Mouse (Mus musculus) thymus, postnatal 36 days (tissue): Measurements from ENCODE around the gene Vav2.

ENCODE experiments used
- DNase-seq, 2 experiments: peaks; one replicate each; pipeline ENCODE4 v3.0.0; 2022; ENCODE audit warnings: mixed read lengths in 2 of 2

The Vav2 gene

DNA sequence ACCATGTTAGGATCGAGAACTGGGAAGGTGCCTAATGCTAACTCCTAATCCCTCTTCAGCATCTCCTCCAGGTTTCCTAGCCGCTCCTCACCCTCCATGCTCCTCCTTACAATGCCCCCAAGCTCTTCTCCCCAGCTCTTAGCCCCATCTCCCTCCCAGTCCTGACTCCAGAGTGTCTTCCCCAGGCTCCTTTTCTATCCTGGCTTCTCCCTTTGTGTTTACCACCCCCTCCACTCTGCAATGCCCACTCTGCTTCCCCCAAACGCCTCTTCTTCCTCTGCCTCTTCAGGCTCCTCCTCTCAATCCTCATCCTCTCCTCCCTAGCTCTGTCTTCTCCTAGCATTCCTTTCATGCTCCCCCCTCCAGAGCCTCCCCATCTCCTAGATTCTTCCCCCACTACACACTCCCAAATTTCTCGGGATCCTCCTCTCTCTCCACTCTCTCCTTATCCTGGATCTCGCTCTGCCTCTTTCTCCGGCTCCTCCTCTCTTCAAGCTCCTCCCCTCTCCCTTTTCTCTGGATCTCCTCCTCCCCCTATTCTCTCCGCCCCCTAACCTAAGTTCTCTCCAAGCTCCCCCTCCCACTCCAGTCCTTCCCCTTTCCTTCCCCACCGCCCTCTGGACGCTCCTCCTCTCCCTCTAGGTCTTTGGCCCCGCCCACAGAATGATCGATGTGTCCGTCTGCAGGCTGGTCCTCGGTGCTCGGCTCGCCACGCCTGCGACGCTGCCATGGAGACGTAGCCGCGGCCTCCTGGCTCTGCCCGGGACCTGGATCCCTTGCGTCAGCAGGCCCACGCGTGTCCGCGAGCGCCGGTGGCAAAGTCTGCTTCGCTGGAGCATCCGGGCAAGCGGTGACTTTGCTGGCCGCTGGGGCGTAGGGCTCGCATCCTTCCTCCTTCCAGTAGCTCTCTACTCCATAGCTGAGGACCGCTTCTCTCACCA, 15.2 kb upstream of the Vav2 start, which contains the start of gene Brd3os:
Gene Brd3os, plus strand, starts transcription at position 558 of the 941 bp plus-strand sequence.
- peak; percentile 57 to 75 for DNase-seq

DNA sequence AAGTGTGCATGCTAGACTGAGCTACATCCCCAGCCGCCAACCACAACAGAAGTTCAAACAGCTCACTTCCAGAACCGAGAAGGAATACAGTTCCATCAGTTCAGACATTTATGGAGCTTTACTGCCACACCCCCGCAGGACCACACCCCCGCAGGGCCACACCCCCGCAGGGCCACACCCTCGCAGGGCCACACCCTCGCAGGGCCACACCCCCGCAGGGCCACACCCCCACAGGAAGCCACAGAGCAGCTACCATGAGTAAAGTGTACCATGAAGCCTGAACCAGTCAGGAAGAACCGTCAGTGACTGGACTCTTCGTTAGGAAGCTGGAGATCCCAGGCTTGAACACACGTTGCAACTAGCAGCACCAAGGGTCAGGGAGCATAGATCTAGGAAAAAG, 11.4 kb upstream of the Vav2 start:
- peak; percentile 47 to 61 for DNase-seq

DNA sequence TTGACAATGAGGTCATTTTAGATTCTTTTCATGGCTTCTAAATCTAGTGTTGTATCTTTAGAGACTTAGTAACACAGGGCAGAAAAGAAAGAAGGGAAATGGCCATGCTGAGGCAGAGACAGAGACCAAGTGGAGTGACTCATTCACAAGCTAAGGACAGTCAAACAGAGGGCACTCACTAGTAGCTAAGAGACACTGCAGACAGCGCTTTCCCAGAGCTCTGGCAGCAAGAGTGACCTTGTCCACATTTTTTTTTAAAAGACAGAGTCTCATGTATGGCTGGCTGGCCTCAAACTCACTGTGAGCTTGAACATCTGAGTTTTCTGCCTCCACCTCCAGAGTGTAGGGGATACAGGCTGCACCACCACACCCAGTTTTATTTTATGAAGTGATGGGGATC, 11.0 kb upstream of the Vav2 start:
- DNase-seq = no peak

DNA sequence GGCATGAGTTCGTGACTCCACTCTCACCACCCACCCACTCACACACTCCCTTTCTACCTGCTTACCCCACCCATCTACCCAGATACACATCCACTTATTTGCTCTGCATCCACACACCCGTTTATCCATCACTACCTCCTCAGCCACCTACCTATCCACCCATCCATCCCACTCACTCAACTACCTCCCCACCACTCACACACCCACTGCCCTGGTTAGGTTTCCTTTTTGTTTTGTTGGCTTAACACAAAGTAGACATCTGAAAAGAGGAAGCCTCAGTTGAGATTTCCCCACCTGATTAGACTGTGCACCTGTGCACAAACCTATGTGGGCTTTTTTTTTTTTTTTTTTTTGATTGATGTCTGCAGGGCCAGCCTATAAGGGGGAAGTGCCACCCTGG, 5.8 kb upstream of the Vav2 start:
- DNase-seq = peak; percentile 42 to 54

DNA sequence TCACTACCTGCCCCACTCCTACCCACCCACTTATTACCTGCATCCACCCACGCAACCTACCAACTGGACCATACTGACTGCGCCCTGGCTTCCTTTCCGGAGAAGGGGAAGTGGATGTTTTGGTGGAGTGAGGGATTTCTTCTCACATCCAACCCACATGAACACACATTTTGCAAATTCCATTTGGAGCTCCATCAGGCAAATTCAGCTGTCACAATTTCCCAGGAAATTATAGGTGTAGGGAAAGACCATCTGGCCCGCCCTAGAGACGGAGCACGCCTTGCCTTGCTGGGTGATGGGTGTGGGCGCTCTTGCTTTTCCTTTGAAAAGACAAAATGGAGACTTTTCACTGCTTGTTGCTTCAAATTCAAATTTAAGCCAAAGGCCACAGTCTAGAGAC, 3.8 kb upstream of the Vav2 start:
- no peak for DNase-seq

DNA sequence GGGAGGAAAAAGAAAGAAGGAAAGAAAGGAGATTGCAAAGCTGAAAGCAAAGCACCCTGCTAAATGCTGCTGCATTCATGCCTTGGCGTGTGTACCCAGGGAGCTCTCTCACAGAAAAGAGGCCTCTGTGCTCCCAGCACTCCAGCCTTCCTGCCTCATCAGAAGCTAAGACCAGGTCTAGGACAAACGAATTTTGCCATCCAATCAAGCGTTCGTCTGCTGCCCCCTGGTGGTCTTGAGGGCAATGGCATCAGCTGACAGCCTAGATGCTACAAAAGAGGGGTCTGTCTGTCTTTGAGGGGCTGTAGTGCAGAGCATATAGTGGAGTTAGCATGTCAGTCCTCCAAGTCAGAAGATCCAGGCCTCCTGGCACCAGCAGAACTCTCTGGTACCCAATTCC, 1.2 kb upstream of the Vav2 start:
- peak; percentile 83 to 85 for DNase-seq

DNA sequence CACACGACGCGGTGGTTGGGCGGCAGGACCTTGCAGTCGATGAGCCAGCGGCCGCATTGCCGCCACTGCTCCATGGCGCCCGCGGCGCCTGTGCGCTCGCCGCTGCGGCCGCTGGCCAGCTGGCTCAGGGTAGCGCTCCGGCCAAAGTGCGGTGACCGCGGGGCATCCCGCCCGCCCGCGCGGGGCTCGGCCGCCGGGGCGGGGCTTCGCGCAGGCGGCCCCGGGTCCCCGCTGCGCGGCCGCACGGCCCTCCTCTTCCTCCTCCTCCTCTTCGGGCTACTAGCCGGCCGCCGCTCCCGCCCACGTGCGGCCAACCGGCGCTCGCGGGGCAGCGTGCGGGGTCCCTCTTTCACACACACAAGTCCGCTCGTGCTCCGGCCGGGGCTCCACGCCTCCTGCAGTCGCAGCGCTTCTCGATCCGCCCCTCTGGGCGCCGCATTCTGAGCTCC, 403 bp downstream of the Vav2 start:
- no peak for DNase-seq

DNA sequence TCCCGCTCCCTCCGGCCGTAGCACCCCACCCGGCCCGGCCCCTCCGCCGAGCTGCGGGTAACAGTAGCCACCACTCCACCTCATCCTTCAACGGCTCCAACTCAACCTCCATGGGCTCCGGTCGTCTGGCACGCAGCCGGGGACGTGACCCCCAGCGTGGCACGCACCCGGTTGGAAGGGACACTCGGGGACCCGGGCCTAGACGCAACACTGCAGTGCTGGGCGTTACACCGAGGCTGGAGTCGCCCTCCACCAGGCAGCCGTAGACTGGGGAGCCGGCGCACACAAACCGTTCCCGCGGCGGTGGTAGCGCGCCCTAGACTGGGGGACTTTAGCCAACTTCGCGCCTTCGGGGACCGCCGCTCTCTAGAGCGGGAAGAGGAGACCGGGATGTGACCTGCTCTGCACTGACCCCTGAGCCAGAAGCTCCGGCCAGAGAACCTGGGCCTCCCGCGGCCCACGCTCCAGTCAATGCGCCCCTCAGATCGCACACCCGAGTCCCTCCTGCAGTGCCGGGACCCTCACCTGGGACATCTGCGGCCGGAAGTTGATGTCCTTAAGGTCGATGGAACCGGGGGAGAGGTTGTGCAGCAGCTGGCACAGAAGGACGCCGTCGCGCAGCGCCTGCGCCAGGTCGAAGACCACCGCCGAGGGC, 955 bp downstream of the Vav2 start:
- peak; percentile 54 to 67 for DNase-seq

DNA sequence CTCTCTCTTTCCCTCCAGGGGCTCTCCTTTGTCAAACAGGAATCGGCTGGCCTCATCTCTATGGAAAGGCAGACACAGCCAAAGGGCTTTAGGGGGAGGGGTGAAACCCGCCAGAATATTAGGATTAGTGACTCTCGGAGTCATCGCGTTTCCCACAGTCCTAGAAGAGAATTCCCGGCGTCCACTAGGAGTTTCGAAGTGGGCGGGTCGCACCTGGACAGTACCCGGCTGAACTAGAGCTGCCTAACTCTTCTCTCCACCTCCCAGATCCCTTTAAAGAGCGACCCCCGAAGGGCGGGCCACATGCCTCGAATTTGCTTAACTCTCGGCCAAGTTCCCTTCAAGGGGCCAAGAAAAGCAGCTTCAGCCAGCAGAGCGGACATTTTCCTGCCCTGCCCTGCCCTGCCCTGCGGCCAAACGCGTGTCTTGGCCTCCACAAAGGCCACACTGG, 1.6 kb downstream of the Vav2 start:
- DNase-seq = no peak

DNA sequence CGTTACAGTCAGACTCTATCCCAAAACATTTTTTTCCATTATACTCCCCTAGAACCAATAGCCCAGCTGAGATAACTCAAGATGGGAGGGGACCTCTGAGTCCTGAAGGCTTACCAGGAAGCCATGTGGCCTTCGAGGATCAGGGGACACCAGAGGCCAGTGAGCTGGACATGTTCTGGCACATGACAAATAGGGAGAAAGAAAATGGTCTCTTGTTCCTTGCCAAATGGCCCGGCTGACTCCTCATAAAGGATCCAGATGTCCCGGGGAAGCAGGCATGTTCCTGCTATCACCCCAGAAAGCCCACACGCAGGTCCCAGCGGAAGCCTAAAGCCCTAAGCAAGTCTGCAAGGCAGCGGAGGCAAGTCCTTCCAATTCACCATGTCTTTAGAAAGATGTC, 3.2 kb downstream of the Vav2 start:
- DNase-seq = no peak

DNA sequence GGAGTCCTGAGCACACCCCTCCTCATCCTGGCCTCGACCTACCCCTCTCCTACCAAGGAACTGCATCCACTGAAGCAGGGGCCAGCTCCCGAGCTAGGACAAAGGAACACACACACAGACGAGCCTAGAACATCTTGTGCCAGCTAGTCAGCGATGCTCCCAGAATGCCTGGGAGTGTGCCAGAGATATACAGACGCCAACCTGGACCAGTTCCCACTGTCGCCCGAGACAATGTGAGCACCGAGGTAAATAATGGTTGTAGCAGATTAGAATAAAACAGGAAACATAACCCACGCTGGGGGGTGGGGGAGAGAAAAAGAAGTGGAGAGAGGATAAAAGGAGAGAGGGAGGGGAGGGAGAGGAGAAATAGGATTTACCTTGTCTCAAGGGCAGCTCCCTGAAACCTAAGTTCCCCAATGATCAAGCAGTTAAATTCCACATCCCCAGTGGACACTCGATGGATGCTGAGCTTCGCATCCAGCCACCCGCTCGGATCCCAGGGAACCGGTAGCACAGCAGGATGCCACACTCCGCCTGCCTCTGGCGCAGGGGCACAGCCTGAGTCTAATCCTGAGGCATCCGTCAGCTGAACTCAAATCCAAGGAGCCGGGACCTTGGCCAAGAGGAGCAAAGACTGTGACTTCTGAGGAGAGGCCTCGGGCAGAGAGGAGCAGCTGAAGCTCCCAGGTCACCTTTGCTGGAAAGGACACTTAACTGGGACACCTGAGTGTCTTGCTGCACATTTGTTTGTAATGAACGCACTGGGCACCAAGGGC, 5.4 kb downstream of the Vav2 start:
- DNase-seq = no peak

DNA sequence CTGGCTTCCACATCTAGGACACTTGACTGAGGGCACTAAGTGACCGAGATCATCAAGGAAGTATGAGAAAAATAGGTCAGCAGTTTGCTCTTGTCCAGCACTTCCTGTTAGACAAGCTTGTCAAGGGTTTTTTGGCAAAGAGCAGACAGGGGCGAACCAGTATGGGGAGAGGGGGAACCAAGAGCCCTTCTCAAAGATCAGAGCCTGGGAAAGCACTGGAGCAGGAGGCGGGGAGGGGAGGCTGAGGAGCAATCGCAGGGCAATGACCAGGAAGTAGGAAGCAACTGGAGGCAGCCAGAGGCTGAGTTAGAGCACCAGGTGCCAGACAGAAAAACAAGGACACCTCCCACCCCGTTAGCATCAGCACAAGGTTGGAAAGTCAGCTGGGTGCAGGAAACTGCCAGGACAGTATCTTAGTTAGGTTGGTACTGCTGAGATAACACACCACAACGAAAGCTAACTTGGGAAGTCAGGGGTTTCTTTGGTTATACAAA, 8.2 kb downstream of the Vav2 start:
- DNase-seq = no peak

DNA sequence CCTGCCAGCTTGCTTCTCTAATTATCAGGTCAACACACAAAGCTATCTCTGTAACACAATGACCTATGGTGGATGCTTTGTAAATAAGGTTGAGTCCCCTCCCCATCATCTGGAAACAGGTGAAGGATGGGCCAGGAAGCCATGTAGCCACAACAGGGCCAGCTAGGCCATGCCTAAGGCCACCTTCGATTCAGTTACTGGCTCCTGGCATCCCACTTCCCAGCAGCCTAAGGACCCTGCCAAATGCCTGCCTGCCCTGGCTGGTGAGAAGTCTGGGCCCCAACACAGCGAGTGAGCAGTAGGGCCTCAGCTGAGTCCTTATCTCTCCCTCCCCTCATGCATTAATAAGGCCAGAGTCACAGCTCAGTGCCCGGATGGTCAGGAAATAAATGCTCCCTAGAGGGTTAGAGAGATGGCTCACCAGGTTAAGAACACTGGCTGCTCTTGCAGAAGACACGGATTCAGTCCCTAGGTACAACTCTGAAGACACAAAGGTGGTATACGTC, 9.1 kb downstream of the Vav2 start:
- DNase-seq = no peak

DNA sequence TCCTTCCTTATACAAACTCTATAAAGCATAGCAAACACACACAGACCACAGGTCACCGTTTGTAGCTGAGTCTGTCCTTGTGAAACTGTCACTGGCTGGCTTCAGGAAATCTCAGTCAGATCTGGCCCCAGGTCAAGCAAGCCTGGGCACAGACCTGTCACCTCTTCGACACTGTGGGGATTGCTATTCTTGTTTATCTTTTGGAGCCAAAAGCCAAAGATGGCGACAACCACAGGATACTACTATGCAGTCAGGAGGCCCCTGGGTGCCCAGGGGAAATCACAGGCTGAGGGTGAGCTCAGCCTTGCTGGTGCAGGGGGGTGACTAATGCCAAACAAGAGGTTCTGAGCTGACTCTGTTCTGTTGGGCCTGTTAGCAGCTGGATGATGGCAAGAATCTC, 10.4 kb downstream of the Vav2 start:
- DNase-seq = no peak

DNA sequence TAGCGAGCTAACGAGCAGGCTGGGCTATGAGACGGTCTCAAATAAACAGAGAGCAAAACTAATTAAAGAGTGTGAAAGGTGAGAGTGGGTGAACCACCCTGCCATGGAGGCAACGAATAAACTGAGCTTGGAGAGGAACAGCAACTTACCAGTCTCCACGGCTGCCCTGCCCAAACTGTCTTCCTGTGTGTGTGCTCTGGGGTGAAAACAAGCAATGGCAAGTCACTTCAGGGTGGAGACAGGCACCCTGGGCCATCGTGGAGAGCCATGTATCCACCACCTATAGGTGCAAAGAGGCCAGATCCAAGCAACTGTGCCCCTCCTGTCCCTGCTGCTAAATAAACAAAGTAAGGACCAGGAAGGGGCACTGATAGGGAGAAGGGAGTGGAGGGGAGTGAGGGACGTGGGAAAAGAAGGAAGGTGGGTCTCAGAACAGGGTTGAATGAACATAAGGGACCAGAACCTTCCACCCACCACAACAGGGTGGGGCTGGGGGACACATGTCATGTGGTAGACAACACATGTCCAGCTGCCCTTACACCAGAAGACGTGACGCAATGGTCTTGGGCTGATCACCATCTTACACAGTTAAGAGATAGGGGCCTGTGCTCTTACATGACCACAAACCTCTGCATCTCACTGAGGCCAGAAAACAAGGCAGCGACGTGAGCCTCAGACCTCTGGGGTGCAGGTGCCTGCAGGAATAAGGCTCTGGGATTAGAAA, 11.6 kb downstream of the Vav2 start:
- DNase-seq = no peak

DNA sequence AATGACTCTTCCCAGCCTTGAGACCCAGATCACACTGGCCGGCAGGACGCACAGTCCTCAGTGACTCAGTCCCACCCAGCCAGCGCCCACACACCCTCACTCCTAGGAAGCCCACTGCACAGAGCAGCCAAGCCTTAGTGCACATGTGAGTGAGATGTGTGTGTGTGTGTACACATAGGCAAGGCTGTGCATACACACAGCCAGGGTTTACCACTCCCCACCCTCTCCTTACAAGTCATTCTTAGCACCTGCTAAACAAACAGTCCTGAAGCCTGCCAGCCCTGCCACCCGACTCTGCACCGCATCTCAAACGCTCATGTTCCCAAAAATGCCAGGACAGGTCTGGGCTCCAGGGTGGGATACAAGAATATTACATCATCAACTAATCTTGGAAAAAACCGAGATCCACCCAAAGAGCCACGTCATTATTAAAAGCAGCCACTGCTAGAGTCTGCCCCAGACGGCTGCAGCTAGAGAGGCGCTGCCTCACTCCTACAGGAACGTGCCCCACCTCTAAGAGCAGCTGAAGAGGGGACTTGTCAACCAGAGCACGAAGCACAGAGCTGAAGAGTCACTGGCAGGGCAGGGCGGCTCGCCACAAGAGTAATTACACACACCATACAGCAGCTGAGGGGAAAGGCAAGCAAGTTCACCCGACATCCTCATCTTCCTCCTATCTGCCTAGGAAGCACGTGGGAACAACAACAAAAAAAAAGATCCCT, 12.7 kb downstream of the Vav2 start:
- no peak for DNase-seq

DNA sequence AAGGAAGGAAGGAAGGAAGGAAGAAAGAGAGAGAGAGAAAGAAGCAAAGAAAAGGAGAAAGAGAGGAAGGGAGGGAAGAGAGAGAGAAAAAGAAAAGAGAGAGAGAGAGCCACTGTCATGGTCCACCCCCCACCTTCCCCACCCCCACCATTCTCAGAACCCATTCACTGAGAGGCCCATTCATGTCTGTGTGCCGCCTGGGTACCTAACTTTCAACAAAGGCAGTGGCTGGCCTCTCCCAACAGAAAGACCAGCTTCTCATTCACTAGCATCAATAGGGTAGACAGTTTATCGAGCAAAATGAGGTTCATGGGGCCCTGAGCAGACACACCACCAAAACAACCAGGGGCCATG, 13.3 kb downstream of the Vav2 start:
- no peak for DNase-seq

DNA sequence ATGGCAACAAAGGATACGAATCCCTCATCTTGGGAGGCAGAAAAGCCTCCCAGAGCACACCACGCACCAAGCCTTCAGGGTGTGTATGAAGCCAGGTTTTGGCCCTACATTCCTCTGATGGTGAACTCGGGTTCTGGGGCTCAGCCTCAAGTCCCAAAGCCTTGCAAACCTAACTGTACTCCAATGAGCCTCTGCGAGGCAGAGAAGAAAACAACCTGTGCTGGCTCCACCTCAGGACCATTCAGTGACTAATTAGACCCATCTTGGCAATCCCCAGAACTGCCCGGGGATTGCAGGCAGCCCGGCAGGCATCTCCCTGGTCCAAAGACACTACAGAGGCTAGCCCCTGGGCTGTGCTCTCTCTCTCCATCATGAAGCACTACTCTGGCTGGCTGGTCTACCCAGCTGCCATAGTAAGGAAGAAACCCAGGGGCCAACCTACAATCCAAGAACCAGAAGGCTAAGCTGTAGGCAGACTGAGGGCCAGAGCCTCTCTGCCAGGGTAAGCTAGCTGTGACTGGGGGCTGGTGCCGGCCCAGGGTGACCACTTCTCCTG, 14.5 kb downstream of the Vav2 start:
- DNase-seq = no peak

DNA sequence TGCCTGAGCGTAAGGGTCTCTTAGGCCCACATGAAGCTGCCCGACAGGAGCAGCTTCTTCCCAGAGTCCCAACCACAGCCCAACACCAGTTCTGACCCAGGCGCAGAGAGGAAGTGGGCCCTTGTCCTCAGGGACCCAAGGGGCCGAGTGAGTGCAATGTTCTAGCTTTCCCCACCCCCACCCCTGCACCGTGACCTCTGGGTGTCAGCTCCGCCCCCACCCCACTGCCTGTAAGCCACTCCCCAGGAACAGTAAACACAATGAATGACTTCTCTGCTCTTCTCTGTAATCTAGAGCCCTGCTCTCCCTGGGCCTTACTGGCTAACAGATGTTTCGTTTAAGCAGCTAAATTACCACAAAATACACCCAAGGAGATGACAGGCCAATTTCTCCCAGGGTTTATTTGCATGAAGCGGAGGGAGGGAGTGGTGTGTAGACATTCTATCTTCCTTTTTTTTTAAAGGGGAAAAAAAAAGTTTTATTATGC, 15.1 kb downstream of the Vav2 start:
- DNase-seq = peak; percentile 33 to 46

DNA sequence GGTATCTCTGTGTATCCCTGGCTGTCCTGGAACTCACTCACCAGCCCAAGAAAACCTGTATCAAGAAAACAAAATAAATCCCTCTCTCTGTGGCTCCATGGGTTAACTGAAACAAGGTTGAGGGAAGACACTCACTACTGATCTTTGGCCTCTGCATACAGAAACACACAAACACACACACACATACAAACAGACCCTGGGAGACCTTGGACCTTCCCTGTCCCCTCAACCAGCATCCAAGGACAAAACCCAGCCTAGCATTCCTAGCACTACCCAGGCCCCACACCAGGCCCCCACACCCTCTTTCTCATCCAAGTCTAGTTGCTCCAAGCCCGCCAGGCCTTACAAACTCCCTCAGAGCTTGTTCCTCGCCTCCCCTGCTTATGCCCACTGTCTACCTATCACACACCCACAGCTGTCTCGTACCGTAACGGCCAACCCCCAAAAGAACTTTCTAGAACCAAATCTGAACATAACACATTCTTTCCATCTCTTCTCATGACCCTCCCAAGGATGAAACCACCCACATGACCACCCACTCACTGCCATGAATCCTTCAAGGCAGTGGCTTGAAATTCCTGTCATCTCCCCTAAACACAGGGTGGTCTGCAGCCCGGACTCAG, 16.2 kb downstream of the Vav2 start:
- no peak for DNase-seq

DNA sequence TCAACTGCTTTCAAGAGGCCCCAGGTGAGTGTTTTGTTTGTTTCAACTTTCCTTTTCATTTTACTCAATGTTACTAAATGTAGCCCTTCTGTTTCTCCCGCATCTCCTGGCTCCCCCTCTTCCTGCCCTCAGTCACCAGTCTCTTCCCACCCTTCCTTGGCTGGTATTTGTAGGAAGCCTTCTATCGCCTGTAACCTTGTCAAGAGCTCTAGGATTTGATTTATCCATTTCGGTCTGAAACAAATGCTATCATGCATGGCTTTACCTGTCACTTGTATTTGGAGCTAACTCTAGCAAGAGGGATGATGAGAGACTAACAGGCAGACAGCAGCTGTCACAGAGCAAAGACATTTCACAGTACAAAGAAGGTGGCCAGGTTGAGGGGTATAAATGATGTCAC, 18.6 kb downstream of the Vav2 start:
- no peak for DNase-seq
